Mouse (Mus musculus) testis, adult 2 months (tissue): ENCODE data around the gene Mrpl51. TPM values are rescaled to one million over a fixed set of nuclear protein-coding genes. Genes with fewer than 3 reads are reported as not detected.
"Not testable (repeated sequence)": the region's sequence is repeated elsewhere in the genome, so short reads cannot be mapped to it uniquely, and the experiment has no call there.

Experiments used
- H3K27ac ChIP-seq: fragments of 200-500 bp; 2 replicates; pipeline ENCODE4 v1.5.1; 2012; ENCODE audit warnings: low read depth, low read length; ENCODE audit not compliant: control insufficient read depth, insufficient read depth
- H3K27me3 ChIP-seq: fragments of 200-500 bp; 2 replicates; pipeline ENCODE4 v1.6.1; 2012; ENCODE audit warnings: mild to moderate bottlenecking, low read length, moderate library complexity; ENCODE audit not compliant: control insufficient read depth, insufficient read depth
- H3K36me3 ChIP-seq: fragments of 200-500 bp; 2 replicates; pipeline ENCODE4 v1.6.1; 2012; ENCODE audit warnings: mild to moderate bottlenecking, low read length; ENCODE audit not compliant: control insufficient read depth, insufficient read depth
- H3K4me1 ChIP-seq: fragments of 200-500 bp; 2 replicates; pipeline ENCODE4 v1.6.1; 2012; ENCODE audit warnings: low read length; ENCODE audit not compliant: control insufficient read depth, insufficient read depth
- H3K4me3 ChIP-seq: fragments of 200-500 bp; 2 replicates; pipeline ENCODE4 v1.5.1; 2012; ENCODE audit warnings: low read depth, mild to moderate bottlenecking, low read length, moderate library complexity, mixed read lengths; ENCODE audit not compliant: control insufficient read depth
- CTCF ChIP-seq: fragments of 200-500 bp; IDR thresholded peaks from 2 replicates; pipeline ENCODE4 v1.5.1; 2012; ENCODE audit warnings: low read depth, mild to moderate bottlenecking, inconsistent platforms, low read length, moderate library complexity; ENCODE audit not compliant: control insufficient read depth, insufficient read depth, insufficient replicate concordance
- POLR2A ChIP-seq: fragments of 200-500 bp; IDR thresholded peaks from 2 replicates; pipeline ENCODE4 v1.6.1; 2012; ENCODE audit warnings: low read depth, mild to moderate bottlenecking, inconsistent platforms, low read length, moderate library complexity; ENCODE audit not compliant: control insufficient read depth
- polyA plus RNA-seq: library from polyadenylated mRNA; depleted of rRNA; stranded (reverse); fragments of >200 nt; gene quantifications from 2 replicates; pipeline ENCODE4 v1.2.3, GENCODE M21; 2012

Mrpl51 gene
- polyA plus RNA-seq, 1 experiment, result 171 TPM

DNA sequence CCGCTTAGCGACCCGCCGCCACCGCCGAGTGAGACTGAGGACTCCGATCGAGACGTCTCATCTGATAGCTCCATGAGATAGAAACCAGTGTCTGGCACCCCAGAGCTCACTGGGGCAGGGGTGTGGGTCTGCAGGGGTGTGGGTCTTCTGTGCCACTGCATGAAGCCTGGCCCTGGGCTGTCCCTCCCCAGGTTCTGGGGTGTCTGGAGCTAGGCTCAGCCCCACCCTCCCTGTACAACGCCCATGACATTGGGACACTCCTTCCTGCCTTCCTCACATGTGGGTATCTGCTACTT lies 31.1 kb upstream of the Mrpl51 start:
- peaks cover 3% of the 10 kb centered on the region for H3K36me3 ChIP-seq

DNA sequence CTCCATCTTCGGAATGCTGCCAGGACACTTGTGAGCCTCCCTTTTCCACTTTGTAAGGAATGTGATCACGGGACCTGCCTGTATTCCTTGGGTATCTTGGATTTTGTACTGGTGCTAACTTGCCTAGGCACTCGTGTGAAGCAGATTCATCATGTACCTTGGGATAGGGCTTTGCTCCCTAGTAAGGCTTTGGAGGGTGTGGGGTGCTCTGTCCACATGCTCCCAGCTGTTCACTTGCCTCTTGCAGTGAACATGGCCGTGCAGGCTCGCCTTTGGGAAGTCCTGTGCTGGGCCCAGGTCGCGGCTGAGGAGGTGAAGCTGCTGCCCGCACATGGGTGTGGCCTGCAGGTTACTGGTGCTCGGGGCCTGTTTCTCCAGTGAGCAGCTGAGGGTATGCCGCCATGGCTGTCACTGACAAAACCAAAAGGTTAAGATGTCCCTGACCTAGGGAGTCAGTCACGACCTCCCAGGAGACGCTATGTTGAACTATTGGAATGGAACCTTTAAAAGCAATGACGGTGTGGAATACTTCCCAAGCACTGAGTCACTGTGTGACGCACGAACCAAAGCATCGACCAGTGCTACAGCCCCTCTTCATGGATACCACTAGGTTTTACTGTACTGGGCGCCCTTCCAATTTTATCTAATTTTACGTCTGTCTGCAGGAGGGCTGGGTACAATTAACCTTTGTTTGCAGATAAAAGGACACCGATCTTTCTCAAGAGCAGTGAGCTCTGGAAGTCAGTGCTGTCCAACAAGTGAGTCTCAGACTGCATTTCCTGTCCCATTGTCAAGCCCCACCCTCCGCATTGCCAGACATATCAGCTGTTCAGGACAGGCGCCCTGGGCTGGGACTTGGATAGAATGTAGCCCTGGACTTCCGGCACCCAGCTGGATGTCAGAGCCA lies 30.5 kb upstream of the Mrpl51 start:
- TF ChIP-seq POLR2A (no peak), CTCF (no peak)
- peaks cover 15% of the 10 kb centered on the region for H3K4me1 ChIP-seq
- no peaks in the 10 kb centered on the region for H3K27me3 ChIP-seq
- H3K36me3 ChIP-seq, result peaks cover 3% of the 10 kb centered on the region
- peak overlapping the region; percentile 12; the same call in 1 of the 2 replicates for H3K27ac ChIP-seq
- no peak overlapping the region for H3K4me3 ChIP-seq

More for the DNA sequence above, 31.1 kb upstream of the Mrpl51 start:
- H3K4me1 ChIP-seq, result peaks cover 15% of the 10 kb centered on the region
- H3K4me3 ChIP-seq, result no peak overlapping the region
- TF ChIP-seq CTCF (no peak), POLR2A (no peak)
- no peak overlapping the region; the same call in 1 of the 2 replicates for H3K27ac ChIP-seq
- no peaks in the 10 kb centered on the region for H3K27me3 ChIP-seq

DNA sequence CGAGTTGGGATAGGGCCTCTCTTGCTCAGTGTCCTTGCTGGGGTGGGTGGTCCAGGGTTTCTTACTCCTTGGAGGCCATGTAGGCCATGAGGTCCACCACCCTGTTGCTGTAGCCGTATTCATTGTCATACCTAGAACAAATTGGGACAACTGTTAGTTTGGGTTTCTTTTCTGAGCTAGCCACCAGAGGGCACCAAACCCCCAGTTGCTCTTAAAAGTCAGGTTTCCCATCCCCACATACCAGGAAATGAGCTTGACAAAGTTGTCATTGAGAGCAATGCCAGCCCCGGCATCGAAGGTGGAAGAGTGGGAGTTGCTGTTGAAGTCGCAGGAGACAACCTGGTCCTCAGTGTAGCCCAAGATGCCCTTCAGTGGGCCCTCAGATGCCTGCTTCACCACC lies 29.6 kb upstream of the Mrpl51 start:
- not testable (repeated sequence) for H3K4me3 ChIP-seq, H3K27ac ChIP-seq, H3K27me3 ChIP-seq, H3K36me3 ChIP-seq
- peaks cover 21% of the 10 kb centered on the region for H3K4me1 ChIP-seq

DNA sequence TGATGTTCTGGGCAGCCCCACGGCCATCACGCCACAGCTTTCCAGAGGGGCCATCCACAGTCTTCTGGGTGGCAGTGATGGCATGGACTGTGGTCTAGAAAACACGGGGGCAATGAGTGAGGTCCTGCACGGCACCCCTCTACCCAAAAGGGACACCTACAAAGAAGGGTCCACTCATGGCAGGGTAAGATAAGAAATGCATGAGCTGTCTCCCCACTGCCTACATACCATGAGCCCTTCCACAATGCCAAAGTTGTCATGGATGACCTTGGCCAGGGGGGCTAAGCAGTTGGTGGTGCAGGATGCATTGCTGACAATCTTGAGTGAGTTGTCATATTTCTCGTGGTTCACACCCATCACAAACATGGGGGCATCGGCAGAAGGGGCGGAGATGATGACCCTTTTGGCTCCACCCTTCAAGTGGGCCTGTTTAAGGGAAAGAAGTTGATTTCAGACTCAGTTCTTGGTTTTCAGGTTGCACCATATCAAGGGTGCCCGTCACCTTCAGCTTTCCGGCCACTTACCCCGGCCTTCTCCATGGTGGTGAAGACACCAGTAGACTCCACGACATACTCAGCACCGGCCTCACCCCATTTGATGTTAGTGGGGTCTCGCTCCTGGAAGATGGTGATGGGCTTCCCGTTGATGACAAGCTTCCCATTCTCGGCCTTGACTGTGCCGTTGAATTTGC lies 28.8 kb upstream of the Mrpl51 start:
- not testable (repeated sequence) for H3K27ac ChIP-seq, H3K36me3 ChIP-seq, H3K4me3 ChIP-seq, H3K27me3 ChIP-seq
- peaks cover 22% of the 10 kb centered on the region for H3K4me1 ChIP-seq

DNA sequence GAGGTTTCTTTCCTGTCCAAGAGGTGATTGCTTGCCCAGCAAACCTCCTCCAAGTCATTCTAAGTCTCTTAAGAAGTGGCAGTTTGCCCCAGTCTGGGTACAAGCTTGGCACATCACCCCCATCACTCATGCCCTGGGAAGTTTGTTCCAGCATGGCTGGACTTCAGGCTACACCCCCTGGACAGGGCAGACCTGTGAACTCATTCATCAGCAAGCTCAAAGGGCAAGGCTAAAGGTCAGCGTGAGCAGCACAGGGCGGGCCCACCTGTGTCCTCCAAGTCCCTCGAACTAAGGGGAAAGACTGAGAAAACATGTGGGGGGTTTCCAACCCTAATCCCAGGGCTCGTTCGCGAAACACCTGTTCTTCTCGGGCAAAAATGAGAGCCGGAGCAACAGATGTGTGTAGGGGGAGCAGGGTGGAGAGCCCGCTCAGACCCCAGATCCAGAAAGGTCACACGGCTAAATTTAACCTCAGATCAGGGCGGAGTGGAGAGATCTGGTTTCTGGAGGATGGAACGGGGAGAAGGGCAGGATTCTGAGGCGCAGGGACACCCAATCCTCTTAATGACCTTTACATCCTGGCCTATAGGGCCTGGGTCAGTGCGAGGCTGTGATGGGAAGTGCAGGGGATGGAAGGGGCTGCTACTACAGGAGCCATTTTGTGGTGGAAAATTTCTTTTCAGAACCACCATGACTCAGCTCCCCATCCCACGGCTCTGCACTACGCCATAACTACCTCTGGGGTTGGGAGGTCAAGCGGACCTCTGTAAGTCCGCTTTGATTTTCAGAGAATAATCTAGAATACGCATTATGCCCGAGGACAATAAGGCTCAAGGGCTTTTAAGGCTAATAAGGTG lies 27.6 kb upstream of the Mrpl51 start:
- H3K36me3 ChIP-seq, result peaks cover 4% of the 10 kb centered on the region; the same call in 1 of the 2 replicates
- H3K4me3 ChIP-seq, result peak overlapping the region; percentile 89
- peaks cover 22% of the 10 kb centered on the region for H3K4me1 ChIP-seq
- no peaks in the 10 kb centered on the region for H3K27me3 ChIP-seq
- TF ChIP-seq POLR2A (no peak), CTCF (no peak)
- H3K27ac ChIP-seq, result peak overlapping the region; percentile 86; the same call in 1 of the 2 replicates

DNA sequence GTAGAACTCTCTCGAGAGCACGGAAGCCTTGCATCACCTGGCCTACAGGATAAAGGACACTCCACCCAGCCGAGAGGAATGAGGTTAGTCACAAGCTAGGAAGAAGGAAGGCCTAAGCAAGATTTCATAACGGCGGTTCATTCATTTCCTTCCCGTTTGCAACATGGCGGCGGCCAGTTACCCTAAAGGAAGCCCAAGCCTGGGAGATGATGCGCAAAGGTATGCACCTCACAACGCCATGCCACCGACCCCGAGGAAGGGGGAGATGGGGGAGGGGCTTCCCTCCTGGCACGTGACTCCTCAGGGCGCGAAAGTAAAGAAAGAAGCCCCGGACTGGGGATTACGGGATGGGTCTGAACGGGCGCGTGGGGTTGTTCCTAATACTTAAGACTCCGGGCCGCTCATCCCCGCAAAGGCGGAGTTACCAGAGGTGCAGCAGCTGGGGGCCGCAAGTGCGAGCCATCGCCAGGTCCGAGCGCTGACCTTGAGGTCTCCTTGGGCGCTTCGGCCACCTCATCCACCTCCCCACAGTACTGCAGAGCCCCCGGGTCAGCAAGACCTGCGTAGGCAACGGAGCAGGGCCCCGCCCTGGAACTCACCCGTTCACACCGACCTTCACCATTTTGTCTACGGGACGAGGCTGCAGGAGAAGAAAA lies 26.8 kb upstream of the Mrpl51 start:
- Histone ChIP-seq H3K4me3 (peak overlapping the region; percentile 89), H3K36me3 (peaks cover 3% of the 10 kb centered on the region; the same call in 1 of the 2 replicates), H3K4me1 (peaks cover 22% of the 10 kb centered on the region), H3K27ac (peak overlapping the region; percentile 86), H3K27me3 (no peaks in the 10 kb centered on the region)
- no peak for TF ChIP-seq CTCF
- no peak for TF ChIP-seq POLR2A

DNA sequence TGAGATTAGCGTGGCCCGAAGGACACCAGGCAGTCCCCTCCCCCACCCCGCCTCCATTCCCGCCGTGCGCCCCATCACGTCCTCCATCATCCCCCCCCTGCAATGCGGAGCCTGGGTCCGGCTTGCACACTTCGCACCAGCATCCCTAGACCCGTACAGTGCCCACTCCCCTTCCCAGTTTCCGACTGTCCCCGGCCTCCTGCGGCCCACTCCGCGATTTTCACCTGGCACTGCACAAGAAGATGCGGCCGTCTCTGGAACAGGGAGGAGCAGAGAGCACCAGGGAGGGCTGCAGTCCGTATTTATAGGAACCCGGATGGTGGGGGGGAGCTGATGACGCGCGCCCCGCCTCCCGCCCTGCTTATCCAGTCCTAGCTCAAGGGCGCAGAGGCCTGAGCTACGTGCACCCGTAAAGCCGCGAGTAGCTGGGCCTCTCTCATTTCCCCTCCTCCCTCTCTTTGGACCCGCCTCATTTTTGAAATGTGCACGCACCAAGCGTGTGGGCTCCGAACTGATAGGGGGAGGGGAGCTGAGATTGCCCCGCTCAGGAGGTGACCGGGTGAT lies 26.2 kb upstream of the Mrpl51 start:
- TF ChIP-seq CTCF (no peak), POLR2A (peak; percentile 97)
- Histone ChIP-seq H3K4me3 (peak overlapping the region; percentile 89), H3K27ac (peak overlapping the region; percentile 86), H3K4me1 (peaks cover 22% of the 10 kb centered on the region), H3K36me3 (peaks cover 3% of the 10 kb centered on the region; the same call in 1 of the 2 replicates), H3K27me3 (no peaks in the 10 kb centered on the region)
